Mouse (Mus musculus): ENCODE data around the gene Crb2.

DNA sequence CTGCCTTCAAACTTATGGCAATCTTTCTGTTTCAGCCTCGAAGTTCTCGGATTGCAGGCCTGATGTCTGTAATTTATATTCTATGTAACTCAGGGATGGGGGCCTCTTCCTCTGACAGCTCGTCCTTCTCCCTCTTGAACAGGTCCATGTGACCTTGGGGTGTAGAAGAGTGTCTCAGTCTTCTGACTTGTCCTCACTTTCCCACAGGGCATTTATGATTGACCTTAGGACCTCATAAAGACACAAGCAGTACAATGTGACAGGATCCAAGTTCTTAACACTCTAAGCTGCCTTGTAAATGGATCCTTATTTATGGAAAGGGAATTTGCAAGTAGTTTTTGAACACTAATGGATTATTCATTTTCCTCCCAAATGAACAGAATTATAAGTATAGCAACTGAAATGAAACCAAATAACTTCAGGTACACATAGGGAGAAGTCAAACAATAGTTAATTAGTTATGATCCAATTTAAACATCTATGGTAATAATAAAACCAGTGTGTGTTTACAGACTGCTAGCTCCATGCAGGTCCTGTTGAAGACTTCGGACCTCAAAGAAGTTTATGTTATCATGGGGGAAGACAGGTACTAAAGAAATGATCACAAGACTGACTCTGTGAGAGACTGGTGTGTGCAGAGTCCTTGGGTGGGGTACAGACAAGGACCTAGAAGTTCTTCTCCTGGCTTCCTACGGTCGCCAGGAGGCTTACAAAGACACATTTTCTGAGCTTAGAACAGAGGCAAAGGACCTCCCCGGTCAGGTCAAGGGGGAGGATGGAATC is 62.3 kb downstream of the Crb2 start:
- no peak for TF ChIP-seq CTCF (IDR thresholded peaks at IDR 0.05; ENCODE audit: control insufficient read depth, insufficient read depth, insufficient replicate concordance, low read depth, low read length)
- no peak for TF ChIP-seq POLR2A (IDR thresholded peaks at IDR 0.05; ENCODE audit: control insufficient read depth, low read depth, low read length)

Data from testis, adult 2 months (tissue).